Mouse (Mus musculus): ENCODE results near the gene Gm1604a. TPM values are rescaled to one million over a fixed set of nuclear protein-coding genes. Genes with fewer than 3 reads are reported as not detected.
"Not testable (repeated sequence)": the region's sequence is repeated elsewhere in the genome, so short reads cannot be mapped to it uniquely, and the experiment has no call there.

Gene Gm1604a
- total RNA-seq, 2 experiments from 2014 or later = not detected

DNA sequence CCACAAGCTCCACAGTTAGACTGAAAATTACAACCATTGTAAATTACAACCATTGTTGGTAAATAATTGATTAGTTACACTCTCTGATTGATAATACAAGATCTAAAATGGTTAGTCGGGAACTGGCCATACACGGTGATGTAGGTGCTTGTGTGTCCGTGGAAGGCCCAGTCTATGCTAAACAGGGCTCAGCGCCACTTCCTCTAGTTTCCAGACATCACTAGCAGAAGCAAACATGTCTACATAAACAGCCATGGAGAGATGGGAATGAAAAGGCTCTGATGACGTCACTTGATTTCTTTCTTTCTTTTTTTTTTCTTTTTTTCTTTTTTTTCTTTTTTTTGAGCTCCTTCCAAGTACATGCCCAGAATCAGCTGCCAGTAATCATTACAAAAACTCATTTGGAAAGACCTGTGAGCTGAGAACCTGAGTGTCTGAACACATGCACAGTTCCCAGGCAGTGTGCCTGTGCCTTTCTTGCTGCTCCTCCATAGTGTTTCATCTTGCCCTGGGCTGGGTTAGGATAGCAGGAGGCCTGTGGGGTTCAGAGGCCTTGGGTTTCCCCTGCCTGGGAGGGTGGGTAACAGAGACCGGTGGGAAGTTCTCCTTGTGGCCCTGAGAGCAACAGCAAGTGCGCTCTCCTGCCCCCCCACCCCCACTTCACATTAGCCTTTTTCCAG is 44.3 kb downstream of the Gm1604a start:
- DNase-seq = not testable (repeated sequence)

DNA sequence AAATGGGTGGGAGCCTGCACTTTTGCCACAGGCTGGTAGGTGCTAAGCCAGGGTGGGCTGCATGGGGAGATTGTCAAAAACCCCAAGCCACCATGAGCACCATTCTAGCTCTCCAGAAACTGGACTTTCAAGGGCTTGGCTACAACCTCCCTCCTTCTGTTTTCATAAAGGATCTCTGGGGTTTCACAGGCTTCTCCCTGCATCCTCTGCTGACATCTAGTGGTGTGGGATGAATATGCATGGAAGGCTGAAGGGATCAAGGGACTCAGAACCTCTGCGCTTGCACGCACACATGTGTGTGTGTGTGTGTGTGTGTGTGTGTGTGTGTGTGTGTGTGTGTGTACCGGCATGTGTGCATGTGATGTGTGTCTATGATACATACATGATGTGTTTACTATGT is 49.1 kb downstream of the Gm1604a start:
- peak; percentile 43 for DNase-seq

- not testable (repeated sequence) for DNase-seq
These were observed 50.2 kb downstream of the Gm1604a start for GRCm38 (mm10) chr17:7075519-7075918.

- peak; percentile 58 for DNase-seq
These were observed 54.2 kb downstream of the Gm1604a start for GRCm38 (mm10) chr17:7079558-7079957.

- not testable (repeated sequence) for DNase-seq
These were observed 59.2 kb downstream of the Gm1604a start for GRCm38 (mm10) chr17:7084523-7084922.

DNA sequence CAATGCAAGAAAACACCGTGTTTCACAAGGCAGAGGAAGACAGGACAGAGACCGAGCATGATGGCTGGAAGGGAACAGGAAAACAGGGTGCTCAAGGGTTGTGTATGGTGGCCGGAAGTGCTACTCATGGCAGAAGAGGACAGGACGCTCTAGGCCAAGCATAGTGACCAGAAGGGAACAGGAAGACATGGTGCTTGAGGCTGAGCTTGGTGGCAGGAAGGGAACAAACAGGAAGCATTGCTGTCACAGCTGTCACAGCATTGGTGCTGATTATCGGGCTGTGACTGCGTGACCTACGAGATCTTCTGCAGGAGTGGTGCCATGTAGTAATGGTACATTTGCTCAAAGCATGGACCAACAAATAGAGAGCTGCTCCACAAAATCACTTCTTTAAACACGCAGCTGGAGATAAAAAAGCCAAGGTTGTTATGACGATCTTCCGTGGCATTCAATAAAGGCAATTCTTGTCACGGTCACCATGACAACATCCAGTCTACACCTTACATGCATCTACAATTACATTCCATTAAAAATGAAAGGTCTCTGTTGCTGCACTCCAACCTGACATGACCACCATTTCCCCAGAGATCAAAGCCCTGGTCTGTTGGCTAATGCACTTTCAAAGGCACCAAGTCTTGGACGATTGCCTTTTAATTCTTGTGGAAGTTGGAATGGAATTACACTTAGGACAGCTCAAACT is 60.3 kb downstream of the Gm1604a start:
- not testable (repeated sequence) for DNase-seq

DNA sequence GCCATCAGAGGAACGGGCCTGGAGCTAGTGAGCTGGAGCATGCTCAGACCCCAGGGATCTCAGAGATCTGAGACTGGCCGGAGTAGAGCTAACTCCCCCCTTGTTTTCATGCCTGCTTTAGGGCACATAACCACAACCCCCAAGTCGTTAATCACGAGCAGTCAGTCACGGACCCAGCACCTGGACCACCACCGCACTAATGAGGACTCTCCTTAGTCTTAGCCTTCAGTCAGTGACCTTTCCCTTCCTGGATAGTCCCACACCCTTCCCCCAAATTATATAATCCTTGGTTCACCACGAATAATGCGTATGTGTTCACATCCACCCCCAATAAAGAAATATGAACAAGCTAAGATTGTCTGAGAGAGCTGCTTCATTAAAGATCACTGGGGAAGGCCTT is 61.5 kb downstream of the Gm1604a start:
- DNase-seq = not testable (repeated sequence)

DNA sequence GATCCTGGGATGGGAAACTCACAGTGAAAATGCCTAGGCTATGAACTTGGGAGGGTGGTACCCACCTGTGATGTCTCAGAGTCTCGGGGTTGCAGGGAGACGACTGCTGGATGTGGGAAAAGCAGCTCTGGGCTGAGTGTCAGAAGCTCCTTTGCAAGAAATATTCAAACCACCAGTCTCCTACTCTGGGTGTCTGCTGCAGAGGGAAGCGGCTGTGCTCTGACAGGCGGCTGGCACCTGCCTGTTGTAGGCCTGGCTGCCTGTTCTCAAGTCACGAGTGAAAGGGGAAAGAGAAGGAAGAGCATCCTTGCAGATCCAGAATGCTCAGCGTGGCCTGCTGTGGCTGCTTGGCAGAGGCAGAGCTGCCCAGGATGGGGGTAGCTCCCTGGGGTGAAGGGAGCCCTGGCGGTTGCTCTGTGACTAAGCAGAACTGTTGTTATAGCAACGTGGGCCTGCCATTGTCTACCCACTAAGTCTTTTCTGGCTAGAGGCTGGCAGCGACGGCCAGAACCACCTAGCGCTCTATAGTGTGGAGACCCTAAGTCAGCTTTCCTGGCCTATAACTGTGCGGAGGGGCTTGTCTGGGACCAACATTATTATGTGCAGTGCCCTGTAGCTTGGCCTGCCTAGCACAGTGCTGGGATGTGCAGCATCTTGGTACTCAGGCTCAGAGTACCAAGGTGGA is 72.6 kb downstream of the Gm1604a start:
- DNase-seq = not testable (repeated sequence)

- DNase-seq = not testable (repeated sequence)
These were observed 73.7 kb downstream of the Gm1604a start for GRCm38 (mm10) chr17:7099096-7099495.

- DNase-seq = not testable (repeated sequence)
These were observed 77.6 kb downstream of the Gm1604a start for GRCm38 (mm10) chr17:7102945-7103344.

DNA sequence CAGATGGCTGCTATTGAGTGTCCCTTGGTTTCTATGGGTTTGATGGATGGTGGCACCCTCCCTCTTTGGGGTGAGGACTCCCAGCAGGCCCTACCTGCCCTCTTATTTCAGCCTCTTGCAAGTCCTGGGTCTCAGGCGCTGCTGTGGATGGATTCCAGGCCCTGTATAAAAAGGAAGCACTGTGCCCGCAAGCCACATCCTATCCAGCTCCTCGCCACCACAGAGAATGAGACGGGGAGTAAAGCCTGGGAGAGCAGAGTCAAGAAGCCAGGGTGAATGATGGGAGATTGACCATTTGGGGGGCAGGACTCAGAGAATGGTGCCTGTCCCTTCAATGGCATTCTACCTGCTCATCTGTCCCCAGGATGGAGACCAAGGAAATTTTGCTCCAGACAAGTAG is 86.3 kb downstream of the Gm1604a start:
- DNase-seq = not testable (repeated sequence)

DNA sequence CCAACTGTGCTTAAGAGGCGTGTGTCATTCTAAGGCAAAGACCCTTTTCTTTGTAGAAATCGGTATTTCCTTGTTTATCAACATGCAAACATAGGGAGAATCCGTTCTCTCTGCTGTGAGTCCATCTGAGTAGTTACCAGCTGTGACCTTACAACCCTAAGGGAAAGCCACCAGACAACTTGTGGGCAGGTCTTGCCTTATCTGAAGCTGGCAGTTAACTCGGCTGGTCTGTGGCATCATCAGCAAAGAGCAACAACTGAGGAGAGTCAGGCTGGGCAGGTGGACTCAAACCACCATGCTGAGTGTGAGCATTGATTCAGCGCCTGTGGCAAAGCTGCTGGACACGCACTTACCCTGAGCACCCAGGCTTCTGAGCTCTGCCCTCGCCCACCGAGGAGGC is 90.9 kb downstream of the Gm1604a start:
- DNase-seq = not testable (repeated sequence)

GRCm38 (mm10) chr17:7120835-7121234 is 95.5 kb downstream of the Gm1604a start:
- not testable (repeated sequence) for DNase-seq

DNA sequence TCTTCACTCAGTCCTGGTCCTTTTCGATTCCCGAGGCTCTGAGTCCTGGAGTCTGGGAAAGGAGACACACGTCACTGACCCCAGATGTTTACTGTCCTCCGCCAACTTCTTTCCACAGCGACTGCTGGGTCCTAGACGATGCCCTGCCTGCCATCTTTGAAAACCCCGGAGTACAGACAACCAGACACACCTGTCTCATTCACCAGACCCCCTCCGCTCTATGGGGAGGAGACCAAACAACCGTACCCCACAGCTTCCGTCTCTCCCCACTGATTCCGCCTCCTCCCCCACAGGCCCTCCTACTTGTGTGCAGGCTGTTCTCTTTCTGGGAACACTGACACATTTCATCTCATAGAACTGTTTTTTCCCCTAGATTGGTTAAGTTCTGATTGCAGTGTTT is 97.2 kb downstream of the Gm1604a start:
- not testable (repeated sequence) for DNase-seq

GRCm38 (mm10) chr17:7126475-7126874 is 101.1 kb downstream of the Gm1604a start:
- DNase-seq = not testable (repeated sequence)

GRCm38 (mm10) chr17:7134002-7134401 is 108.6 kb downstream of the Gm1604a start:
- not testable (repeated sequence) for DNase-seq

DNA sequence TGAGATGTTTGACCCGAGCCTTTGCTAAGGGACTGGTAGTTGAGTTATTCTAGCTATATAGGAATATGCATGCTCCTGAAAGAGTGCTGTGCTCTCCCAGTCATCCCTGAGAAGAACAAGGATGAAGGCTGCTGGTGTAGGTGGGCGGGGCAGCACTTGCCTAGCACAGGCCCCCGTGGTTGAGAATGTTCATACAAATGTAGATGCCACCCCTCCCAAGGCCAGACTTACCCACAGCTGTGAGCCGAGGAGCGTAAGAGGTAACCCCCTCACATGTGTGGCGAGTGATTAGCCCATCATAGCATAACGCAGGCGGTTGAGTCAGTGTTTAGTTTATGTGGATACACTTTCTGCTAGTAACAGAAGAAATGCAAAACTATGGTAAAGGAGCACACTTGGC is 109.9 kb downstream of the Gm1604a start:
- DNase-seq = not testable (repeated sequence)

Other genes with a start within 250 kb of the Gm1604a start
- 10 to 100 TPM; 24.0 to 24.9 TPM for gene Ezr, start 242.8 kb upstream of the Gm1604a start, total RNA-seq (2021)
- 10 to 100 TPM; 19.7 to 22.9 TPM for gene Rsph3b, start 76.9 kb upstream of the Gm1604a start, total RNA-seq (2021)
- 1 to 10 TPM; 7.7 to 9.0 TPM for gene Tagap1, start 64.4 kb upstream of the Gm1604a start, total RNA-seq (2021)
- 100 to 1,000 TPM; 120 to 143 TPM for gene Rnaset2b, start 54.9 kb upstream of the Gm1604a start, total RNA-seq (2021)
- gene Gm49721, start 46.7 kb upstream of the Gm1604a start, total RNA-seq (2021) = not detected
- 10 to 100 TPM; 42.5 to 45.1 TPM for gene Rps6ka2, start 144.5 kb downstream of the Gm1604a start, total RNA-seq (2021)

Data from gastrocnemius, postnatal 10 days (tissue).